Comparison of ENCODE assay signal across 25 mouse cellular contexts in the genomic region with DNA sequence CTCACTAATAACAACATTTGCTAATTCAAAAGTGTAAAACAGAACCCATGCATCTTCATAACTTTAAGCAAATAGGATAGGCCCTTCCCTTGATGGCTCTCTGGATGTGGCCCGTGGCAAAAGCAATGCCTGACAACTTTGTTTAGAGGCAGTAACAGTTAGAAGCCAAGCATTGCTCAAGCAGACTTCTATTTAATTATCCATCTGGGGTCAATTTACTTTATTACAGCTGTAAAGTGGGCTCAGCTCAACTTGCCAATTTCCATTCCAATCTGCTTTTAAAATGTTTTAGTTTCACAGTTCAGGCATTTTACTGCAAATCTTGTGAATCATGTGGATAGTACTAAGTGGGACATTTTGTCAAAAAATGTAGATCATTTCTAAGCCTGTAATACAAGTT. TPM values are rescaled to one million over a fixed set of nuclear protein-coding genes. Genes with fewer than 3 reads are reported as not detected.
"Had no signal": no experiment of that assay in that cellular context is flagged by ENCODE, and none has a peak within 500 bp of the region (broad histone marks: within the 10 kb centered on the region; RNA-seq: fewer than 3 reads in every experiment).

No protein-coding gene starts in this region.

- H3K27me3 ChIP-seq: lung, embryonic 15.5 days; megakaryocyte, embryonic 14.5 days; midbrain, embryonic 13.5 days; midbrain, embryonic 15.5 days; neural tube, embryonic 12.5 days; stomach, embryonic 15.5 days had no signal

- H3K9me3 ChIP-seq: lung, embryonic 15.5 days; megakaryocyte, embryonic 14.5 days; midbrain, embryonic 13.5 days; midbrain, embryonic 15.5 days; neural tube, embryonic 12.5 days; stomach, embryonic 15.5 days had no signal

- H3K4me1 ChIP-seq: lung, embryonic 15.5 days; megakaryocyte, embryonic 14.5 days; midbrain, embryonic 13.5 days; midbrain, embryonic 15.5 days; neural tube, embryonic 12.5 days; stomach, embryonic 15.5 days had no signal

- DNase-seq: lung, adult 2 months; lung, postnatal 14 days; lung, postnatal 36 days; right cerebral cortex, postnatal 14 days; thymus, adult 2 months; thymus, postnatal 25 days; thymus, postnatal 4 days had no signal

- H3K9ac ChIP-seq: lung, embryonic 15.5 days; midbrain, embryonic 13.5 days; midbrain, embryonic 15.5 days; neural tube, embryonic 12.5 days; stomach, embryonic 15.5 days had no signal

- ATAC-seq: lung, postnatal 0 days; midbrain, embryonic 13.5 days; midbrain, embryonic 15.5 days had no signal

- H3K27ac ChIP-seq: lung, embryonic 15.5 days; macrophage; midbrain, embryonic 13.5 days; midbrain, embryonic 15.5 days; neural tube, embryonic 12.5 days; stomach, embryonic 15.5 days; stomach, postnatal 0 days had no signal

- H3K36me3 ChIP-seq: lung, embryonic 15.5 days; midbrain, embryonic 13.5 days; midbrain, embryonic 15.5 days; neural tube, embryonic 12.5 days; stomach, embryonic 15.5 days had no signal

- H3K4me2 ChIP-seq: lung, embryonic 15.5 days; midbrain, embryonic 11.5 days; midbrain, embryonic 13.5 days; midbrain, embryonic 15.5 days; neural tube, embryonic 12.5 days; stomach, embryonic 15.5 days had no signal

- H3K4me3 ChIP-seq: lung, embryonic 15.5 days; megakaryocyte, embryonic 14.5 days; midbrain, embryonic 13.5 days; midbrain, embryonic 15.5 days; neural tube, embryonic 12.5 days; stomach, embryonic 15.5 days had no signal

RNA-seq across cellular contexts. Expression of a gene that starts 28.9 kb away (rescaled TPM):
- total RNA-seq: megakaryocyte progenitor cell, adult 5-6 weeks; midbrain, postnatal 0 days; monocyte, adult 5-6 weeks; neutrophil, adult 5-6 weeks had no signal
- polyA plus RNA-seq: lung, adult 2 months; lung, embryonic 15.5 days; lung, postnatal 0 days; macrophage; midbrain, embryonic 11.5 days; midbrain, embryonic 13.5 days; midbrain, embryonic 15.5 days; neural tube, embryonic 12.5 days; neural tube, embryonic 14.5 days; spleen, adult 2 months; stomach, embryonic 15.5 days; stomach, postnatal 0 days; testis, adult 2 months; thymus, adult 2 months; urinary bladder, adult 2 months had no signal
